Mouse (Mus musculus): Measurements from ENCODE around the gene Irs3. TPM values are rescaled to one million over a fixed set of nuclear protein-coding genes. Genes with fewer than 3 reads are reported as not detected.

The Irs3 gene
- total and polyA plus RNA-seq, 2 experiments from 2014 or later, result 0.08 to 7.6 TPM

- 26% methylated on average over 6 of the region's 6 CpGs for WGBS
- peak; percentile 86 for TF ChIP-seq CTCF (IDR thresholded peaks at IDR 0.05; ENCODE audit: low read depth)
- peak; percentile 61; the same call in 1 of the 2 replicates for TF ChIP-seq EP300 (IDR thresholded peaks at IDR 0.05; ENCODE audit: low read depth)
- ATAC-seq (ENCODE audit: insufficient read depth, low read depth), result peak; percentile 69
Observed at GRCm38 (mm10) chr5:137656977-137657376, 11.5 kb upstream of the Irs3 start.

GRCm38 (mm10) chr5:137654746-137655145 is 9.2 kb upstream of the Irs3 start:
- TF ChIP-seq EP300 (IDR thresholded peaks at IDR 0.05; ENCODE audit: low read depth) (no peak), CTCF (IDR thresholded peaks at IDR 0.05; ENCODE audit: low read depth) (peak; percentile 56)
- Histone ChIP-seq H3K9me3 (replicated peaks; ENCODE audit: control insufficient read depth, low read length) (no peaks in the 10 kb centered on the region), H3K27ac (ENCODE audit: low read depth) (no peak overlapping the region), H3K4me2 (ENCODE audit: low read depth, low read length) (no peak overlapping the region), H3K9ac (replicated peaks; ENCODE audit: low read depth, low read length) (no peak overlapping the region), H3K36me3 (replicated peaks; ENCODE audit: control insufficient read depth, insufficient read depth, low read length) (peaks cover 35% of the 10 kb centered on the region), H3K4me3 (ENCODE audit: low read depth, low read length) (no peak overlapping the region), H3K4me1 (ENCODE audit: control insufficient read depth, insufficient read depth) (peaks cover 4% of the 10 kb centered on the region; the same call in 1 of the 2 replicates), H3K27me3 (ENCODE audit: control insufficient read depth, insufficient read depth, low read length) (no peaks in the 10 kb centered on the region)
- DNase-seq (ENCODE audit: low spot score) (no peak), ATAC-seq (ENCODE audit: insufficient read depth, low read depth) (no peak)
- WGBS, result 61% methylated on average over 6 of the region's 7 CpGs

More at GRCm38 (mm10) chr5:137656977-137657376, 11.5 kb upstream of the Irs3 start:
- 0 out of 2 replicates have a peak overlapping the region, but pooled peaks have one; percentile 47 for H3K27ac ChIP-seq (ENCODE audit: low read depth)
- H3K4me2 ChIP-seq (ENCODE audit: low read depth, low read length), result no peak overlapping the region
- H3K9me3 ChIP-seq (replicated peaks; ENCODE audit: control insufficient read depth, low read length), result no peaks in the 10 kb centered on the region
- H3K4me3 ChIP-seq (ENCODE audit: low read depth, low read length), result no peak overlapping the region
- H3K4me1 ChIP-seq (ENCODE audit: control insufficient read depth, insufficient read depth), result no peaks in the 10 kb centered on the region
- H3K36me3 ChIP-seq (replicated peaks; ENCODE audit: control insufficient read depth, insufficient read depth, low read length), result peaks cover 37% of the 10 kb centered on the region
- H3K27me3 ChIP-seq (ENCODE audit: control insufficient read depth, insufficient read depth, low read length), result no peaks in the 10 kb centered on the region
- H3K9ac ChIP-seq (replicated peaks; ENCODE audit: low read depth, low read length), result no peak overlapping the region
- peak; percentile 78 for DNase-seq (ENCODE audit: low spot score)

GRCm38 (mm10) chr5:137653366-137653765 is 7.9 kb upstream of the Irs3 start:
- TF ChIP-seq CTCF (IDR thresholded peaks at IDR 0.05; ENCODE audit: low read depth) (no peak), EP300 (IDR thresholded peaks at IDR 0.05; ENCODE audit: low read depth) (no peak)
- Histone ChIP-seq H3K4me1 (ENCODE audit: control insufficient read depth, insufficient read depth) (peaks cover 5% of the 10 kb centered on the region; the same call in 1 of the 2 replicates), H3K27me3 (ENCODE audit: control insufficient read depth, insufficient read depth, low read length) (no peaks in the 10 kb centered on the region), H3K27ac (ENCODE audit: low read depth) (no peak overlapping the region), H3K9ac (replicated peaks; ENCODE audit: low read depth, low read length) (no peak overlapping the region), H3K9me3 (replicated peaks; ENCODE audit: control insufficient read depth, low read length) (no peaks in the 10 kb centered on the region), H3K4me2 (ENCODE audit: low read depth, low read length) (no peak overlapping the region), H3K4me3 (ENCODE audit: low read depth, low read length) (no peak overlapping the region), H3K36me3 (replicated peaks; ENCODE audit: control insufficient read depth, insufficient read depth, low read length) (peaks cover 31% of the 10 kb centered on the region; the same call in 1 of the 2 replicates)
- WGBS, result 86% methylated on average over 10 of the region's 10 CpGs
- DNase-seq (ENCODE audit: low spot score) (no peak), ATAC-seq (ENCODE audit: insufficient read depth, low read depth) (no peak)

- Histone ChIP-seq H3K9me3 (replicated peaks; ENCODE audit: control insufficient read depth, low read length) (no peaks in the 10 kb centered on the region), H3K9ac (replicated peaks; ENCODE audit: low read depth, low read length) (no peak overlapping the region), H3K4me1 (ENCODE audit: control insufficient read depth, insufficient read depth) (peaks cover 5% of the 10 kb centered on the region; the same call in 1 of the 2 replicates), H3K27me3 (ENCODE audit: control insufficient read depth, insufficient read depth, low read length) (no peaks in the 10 kb centered on the region), H3K4me3 (ENCODE audit: low read depth, low read length) (no peak overlapping the region), H3K4me2 (ENCODE audit: low read depth, low read length) (no peak overlapping the region), H3K36me3 (replicated peaks; ENCODE audit: control insufficient read depth, insufficient read depth, low read length) (peaks cover 31% of the 10 kb centered on the region; the same call in 1 of the 2 replicates), H3K27ac (ENCODE audit: low read depth) (no peak overlapping the region)
- TF ChIP-seq EP300 (IDR thresholded peaks at IDR 0.05; ENCODE audit: low read depth), result no peak
- peak; percentile 78 for TF ChIP-seq CTCF (IDR thresholded peaks at IDR 0.05; ENCODE audit: low read depth)
- DNase-seq (ENCODE audit: low spot score) (peak; percentile 76), ATAC-seq (ENCODE audit: insufficient read depth, low read depth) (0 out of 2 replicates have a peak, but pooled peaks have one; percentile 18)
- WGBS, result 25% methylated on average over 3 of the region's 3 CpGs
Observed at GRCm38 (mm10) chr5:137652474-137652873, 7.0 kb upstream of the Irs3 start.

- Histone ChIP-seq H3K9me3 (replicated peaks; ENCODE audit: control insufficient read depth, low read length) (no peaks in the 10 kb centered on the region), H3K9ac (replicated peaks; ENCODE audit: low read depth, low read length) (no peak overlapping the region), H3K4me3 (ENCODE audit: low read depth, low read length) (no peak overlapping the region), H3K27ac (ENCODE audit: low read depth) (peak overlapping the region; percentile 5; the same call in 1 of the 2 replicates), H3K4me1 (ENCODE audit: control insufficient read depth, insufficient read depth) (peaks cover 5% of the 10 kb centered on the region; the same call in 1 of the 2 replicates), H3K27me3 (ENCODE audit: control insufficient read depth, insufficient read depth, low read length) (peaks cover 20% of the 10 kb centered on the region; the same call in 1 of the 2 replicates), H3K36me3 (replicated peaks; ENCODE audit: control insufficient read depth, insufficient read depth, low read length) (peaks cover 24% of the 10 kb centered on the region; the same call in 1 of the 2 replicates), H3K4me2 (ENCODE audit: low read depth, low read length) (0 out of 2 replicates have a peak overlapping the region, but pooled peaks have one; percentile 21)
- WGBS, result 21% methylated on average over 18 of the region's 18 CpGs
- ATAC-seq (ENCODE audit: insufficient read depth, low read depth) (no peak), DNase-seq (ENCODE audit: low spot score) (no peak)
- no peak for TF ChIP-seq CTCF (IDR thresholded peaks at IDR 0.05; ENCODE audit: low read depth)
- no peak for TF ChIP-seq EP300 (IDR thresholded peaks at IDR 0.05; ENCODE audit: low read depth)
Observed at GRCm38 (mm10) chr5:137649669-137650571, 4.4 kb upstream of the Irs3 start.
